Comparison of ENCODE assay signal across 17 mouse cellular contexts in genomic region chr6:141136664-141137375, GRCm38 (mm10).
DNase-seq lines count a peak whose midpoint lies in the region; ATAC-seq and TF ChIP-seq lines count a peak whose summit lies in the region.
"Had no signal": no experiment of that assay in that cellular context is flagged by ENCODE, and none has a peak within 500 bp of the region (broad histone marks: within the 10 kb centered on the region; RNA-seq: fewer than 3 reads in every experiment).

No protein-coding gene starts in this region.

- intact Hi-C loops in left cerebral cortex, postnatal 4 days (cut with DNase I), result no loop called here
- intact Hi-C loops in left cerebral cortex, adult 2 months (cut with DNase I), result no loop called here

- H3K4me2 ChIP-seq in hindbrain, embryonic 14.5 days (replicated peaks), result no peak overlapping the region
- H3K4me2 ChIP-seq in hindbrain, embryonic 13.5 days, result no peak overlapping the region
- no peak overlapping the region for H3K4me2 ChIP-seq in embryonic facial prominence, embryonic 12.5 days (replicated peaks)
- H3K4me2 ChIP-seq: forebrain, embryonic 12.5 days; intestine, embryonic 15.5 days had no signal

- WGBS in hindbrain, embryonic 14.5 days, result 62% methylated on average over 12 of the region's 12 CpGs
- WGBS in hindbrain, embryonic 13.5 days, result 72% methylated on average over 12 of the region's 12 CpGs
- WGBS in embryonic facial prominence, embryonic 12.5 days, result 67% methylated on average over 12 of the region's 12 CpGs

- H3K4me1 ChIP-seq in hindbrain, embryonic 14.5 days (replicated peaks; ENCODE audit: control insufficient read depth, insufficient read depth, low read length), result no peaks in the 10 kb centered on the region
- no peaks in the 10 kb centered on the region for H3K4me1 ChIP-seq in hindbrain, embryonic 13.5 days (replicated peaks)
- no peaks in the 10 kb centered on the region for H3K4me1 ChIP-seq in embryonic facial prominence, embryonic 12.5 days
- H3K4me1 ChIP-seq: forebrain, embryonic 12.5 days; heart, embryonic 10.5 days; intestine, embryonic 15.5 days had no signal

- H3K36me3 ChIP-seq in hindbrain, embryonic 14.5 days (replicated peaks; ENCODE audit: control insufficient read depth, insufficient read depth), result no peaks in the 10 kb centered on the region
- no peaks in the 10 kb centered on the region for H3K36me3 ChIP-seq in hindbrain, embryonic 13.5 days
- no peaks in the 10 kb centered on the region for H3K36me3 ChIP-seq in embryonic facial prominence, embryonic 12.5 days
- H3K36me3 ChIP-seq: forebrain, embryonic 12.5 days; G1E; heart, embryonic 10.5 days; intestine, embryonic 15.5 days had no signal

- H3K9me3 ChIP-seq in hindbrain, embryonic 14.5 days (ENCODE audit: control insufficient read depth, low read length), result no peaks in the 10 kb centered on the region
- no peaks in the 10 kb centered on the region for H3K9me3 ChIP-seq in hindbrain, embryonic 13.5 days
- H3K9me3 ChIP-seq in embryonic facial prominence, embryonic 12.5 days, result no peaks in the 10 kb centered on the region
- H3K9me3 ChIP-seq: forebrain, embryonic 12.5 days; heart, embryonic 10.5 days; intestine, embryonic 15.5 days had no signal

- no peak overlapping the region for H3K4me3 ChIP-seq in hindbrain, embryonic 14.5 days (replicated peaks; ENCODE audit: low read length)
- H3K4me3 ChIP-seq in hindbrain, embryonic 13.5 days, result no peak overlapping the region
- no peak overlapping the region for H3K4me3 ChIP-seq in left cerebral cortex, adult 2 months
- no peak overlapping the region for H3K4me3 ChIP-seq in embryonic facial prominence, embryonic 12.5 days
- H3K4me3 ChIP-seq: forebrain, embryonic 12.5 days; heart, embryonic 10.5 days; intestine, embryonic 15.5 days had no signal

- peak; percentile 53; the same call in 1 of the 2 replicates for ATAC-seq in hindbrain, embryonic 14.5 days (ENCODE audit: low FRiP score)
- ATAC-seq in hindbrain, embryonic 13.5 days (ENCODE audit: low FRiP score), result no peak
- peak; percentile 64; the same call in 1 of the 2 replicates for ATAC-seq in embryonic facial prominence, embryonic 12.5 days (ENCODE audit: insufficient number of reproducible peaks, insufficient read depth, low FRiP score, low TSS enrichment)
- ATAC-seq: intestine, embryonic 15.5 days had no signal

- H3K27ac ChIP-seq in hindbrain, embryonic 14.5 days, result no peak overlapping the region
- H3K27ac ChIP-seq in hindbrain, embryonic 13.5 days, result no peak overlapping the region
- no peak overlapping the region for H3K27ac ChIP-seq in left cerebral cortex, adult 2 months
- no peak overlapping the region for H3K27ac ChIP-seq in embryonic facial prominence, embryonic 12.5 days
- H3K27ac ChIP-seq: forebrain, embryonic 12.5 days; heart, embryonic 10.5 days; intestine, embryonic 15.5 days had no signal

- no peak for TF ChIP-seq CTCF in left cerebral cortex, adult 2 months (IDR thresholded peaks at IDR 0.05)

- no peak overlapping the region for H3K9ac ChIP-seq in hindbrain, embryonic 14.5 days
- no peak overlapping the region for H3K9ac ChIP-seq in hindbrain, embryonic 13.5 days
- no peak overlapping the region for H3K9ac ChIP-seq in embryonic facial prominence, embryonic 12.5 days
- H3K9ac ChIP-seq: forebrain, embryonic 12.5 days; intestine, embryonic 15.5 days had no signal

- no peak for DNase-seq in hindbrain, embryonic 14.5 days (ENCODE audit: low spot score)
- DNase-seq in left cerebral cortex, postnatal 4 days, result peak; percentile 12
- no peak for DNase-seq in left cerebral cortex, adult 2 months (ENCODE audit: extremely low spot score in 1 of 2, low spot score in 2 of 2)
- DNase-seq in retina, embryonic 14.5 days (ENCODE audit: low spot score), result peak; percentile 64
- DNase-seq in gastrocnemius, postnatal 10 days, result no peak
- DNase-seq: cerebellum, postnatal 25 days; heart, postnatal 10 days; layer of hippocampus, postnatal 36 days; lung, adult 18-20 months; spleen, adult 18-20 months; thymus, adult 18-20 months had no signal

- H3K27me3 ChIP-seq in hindbrain, embryonic 14.5 days (ENCODE audit: control insufficient read depth, insufficient read depth, low read length), result no peaks in the 10 kb centered on the region
- no peaks in the 10 kb centered on the region for H3K27me3 ChIP-seq in hindbrain, embryonic 13.5 days
- H3K27me3 ChIP-seq in embryonic facial prominence, embryonic 12.5 days, result no peaks in the 10 kb centered on the region
- H3K27me3 ChIP-seq: forebrain, embryonic 12.5 days; intestine, embryonic 15.5 days had no signal

Comparison
In these comparisons a context has a peak if more than half of its experiments do, and no peak if none do; other contexts are left out.
1. DNase-seq: peak in left cerebral cortex, postnatal 4 days (single experiment) and retina, embryonic 14.5 days (single experiment); none in hindbrain, embryonic 14.5 days (single experiment), left cerebral cortex, adult 2 months (0 of 2) and gastrocnemius, postnatal 10 days (single experiment).